ENCODE assay signal across 1 mouse cellular context in the genomic region with DNA sequence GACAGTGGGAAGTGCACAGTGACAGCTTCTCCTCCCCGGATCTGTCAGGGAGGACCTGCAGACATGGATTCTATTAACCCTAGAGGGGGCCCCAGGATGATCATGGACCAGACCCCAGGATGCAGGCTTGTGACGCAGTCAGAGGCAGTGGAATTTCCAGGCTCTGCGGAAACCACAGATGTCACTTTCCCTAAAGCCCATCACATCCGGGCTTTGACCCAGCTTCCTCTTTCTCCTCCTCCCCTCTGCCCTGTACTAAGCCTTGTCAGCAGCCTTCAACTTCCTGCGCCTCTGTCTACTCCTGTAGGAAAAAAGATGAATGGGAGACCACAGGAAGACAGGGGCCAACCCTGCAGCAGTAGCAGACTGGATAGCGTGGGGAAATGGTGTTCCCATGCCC.
TF ChIP-seq lines count a peak whose summit lies in the region.

No protein-coding gene starts in this region.

TF ChIP-seq in MEL, 35 proteins besides CTCF, POLR2A, EP300 and RAD21:
- TF ChIP-seq TCF12 (IDR thresholded peaks at IDR 0.05; ENCODE audit: low read depth, low read length) (no peak), TBP (IDR thresholded peaks at IDR 0.05; ENCODE audit: low read depth, low read length) (no peak), MAX (IDR thresholded peaks at IDR 0.05; ENCODE audit: low read length) (no peak), POLR2AphosphoS2 (IDR thresholded peaks at IDR 0.05; ENCODE audit: low read length) (no peak), MAZ (IDR thresholded peaks at IDR 0.05; ENCODE audit: low read depth, low read length) (no peak), KAT2A (conservative IDR thresholded peaks at IDR 0.05; ENCODE audit: low read depth, low read length) (no peak), RCOR1 (IDR thresholded peaks at IDR 0.05; ENCODE audit: low read depth, low read length) (no peak)
